Mouse (Mus musculus) embryonic facial prominence, embryonic 13.5 days (tissue): ENCODE data around the gene Slc13a4. TPM values are rescaled to one million over a fixed set of nuclear protein-coding genes. Genes with fewer than 3 reads are reported as not detected.
A peak's percentile ranks its signal among the peaks of the same experiment; 100 is the strongest.

Source experiments
- ATAC-seq: fragments of 200-750 bp; cut with Nextera tagmentation; 2 replicates; pipeline ENCODE4 v1.8.0; 2017; ENCODE audit warnings: low read depth; ENCODE audit not compliant: insufficient number of reproducible peaks, insufficient read depth, low FRiP score, low TSS enrichment
- H3K27ac ChIP-seq: fragments of 300-500 bp; sonication (generic); 2 replicates; pipeline ENCODE4 v1.5.1; 2015; ENCODE audit warnings: moderate library complexity, mild to moderate bottlenecking, inconsistent platforms
- H3K27me3 ChIP-seq: fragments of 300-500 bp; sonication (generic); 2 replicates; pipeline ENCODE4 v1.6.1; 2015; ENCODE audit warnings: mild to moderate bottlenecking, inconsistent platforms
- H3K36me3 ChIP-seq: fragments of 300-500 bp; sonication (generic); 2 replicates; pipeline ENCODE4 v1.6.1; 2015; ENCODE audit warnings: mild to moderate bottlenecking, inconsistent platforms
- H3K4me1 ChIP-seq: fragments of 300-500 bp; sonication (generic); 2 replicates; pipeline ENCODE4 v1.6.1; 2015; ENCODE audit warnings: inconsistent platforms
- H3K4me2 ChIP-seq: fragments of 300-500 bp; sonication (generic); 2 replicates; pipeline ENCODE4 v1.6.1; 2015; ENCODE audit warnings: moderate library complexity, mild to moderate bottlenecking, inconsistent platforms
- H3K4me3 ChIP-seq: fragments of 300-500 bp; sonication (generic); 2 replicates; pipeline ENCODE4 v1.5.1; 2015; ENCODE audit warnings: mild to moderate bottlenecking, inconsistent platforms
- H3K9ac ChIP-seq: fragments of 300-500 bp; sonication (generic); 2 replicates; pipeline ENCODE4 v1.6.1; 2015; ENCODE audit warnings: mild to moderate bottlenecking, inconsistent platforms
- H3K9me3 ChIP-seq: fragments of 300-500 bp; sonication (generic); 2 replicates; pipeline ENCODE4 v1.6.1; 2016; ENCODE audit warnings: inconsistent platforms
- WGBS: fragments of 180-500 bp; shearing (Covaris S2); methylation state at CpG from one replicate; pipeline ENCODE4 v1.1.7; 2015; ENCODE audit warnings: mixed read lengths; 5-methylcytosine and 5-hydroxymethylcytosine counted together
- polyA plus RNA-seq: library from polyadenylated mRNA; unstranded; fragments of >200 nt; fragmentation: Nextera tagmentation; extraction: Ambion mirVana; gene quantifications from 2 replicates; pipeline ENCODE4 v1.2.1, GENCODE M21; 2015

The Slc13a4 gene
- polyA plus RNA-seq, 1 experiment from 2014 or later, result 0.58 TPM

DNA sequence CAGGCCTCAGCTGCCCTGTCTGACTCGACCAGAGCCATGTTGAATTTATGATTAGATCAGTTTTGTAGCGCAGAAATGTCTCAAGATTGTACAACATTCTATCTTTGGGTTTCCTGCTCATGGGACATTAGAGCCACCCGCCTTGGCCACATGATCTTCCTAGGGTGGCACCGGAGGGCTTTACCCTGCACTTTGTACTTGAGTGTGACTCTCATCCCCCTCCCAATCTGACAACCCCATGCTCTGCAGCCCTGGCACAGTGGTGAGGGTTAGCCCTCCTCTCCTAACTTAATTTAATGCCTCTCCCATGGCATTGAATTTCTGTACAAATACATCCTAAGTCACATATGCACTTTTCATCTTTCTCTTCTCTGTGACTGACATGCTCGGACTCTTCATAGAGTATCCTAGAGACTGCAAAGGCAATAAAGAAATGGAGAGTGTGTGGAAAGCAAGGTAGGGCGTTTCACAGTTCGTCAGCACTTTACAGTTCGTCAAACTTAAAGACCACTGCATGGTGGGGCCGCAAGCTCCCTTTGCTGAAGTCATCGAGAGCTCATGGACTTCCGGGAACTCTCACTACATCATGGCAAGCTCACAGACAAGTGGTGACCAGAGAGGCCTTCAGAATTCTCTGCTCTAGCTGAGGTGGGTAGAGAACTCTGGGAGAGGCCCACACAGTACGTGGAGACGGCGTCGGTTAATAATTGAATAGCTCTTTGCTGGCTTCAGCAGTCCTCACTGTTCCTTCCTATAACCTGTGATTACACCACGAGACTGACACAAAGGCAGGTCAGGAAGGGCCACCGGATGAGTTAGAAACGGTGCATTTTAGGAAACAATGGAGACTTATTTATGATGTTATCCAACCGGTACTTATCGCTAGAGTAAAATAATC, 35.8 kb downstream of the Slc13a4 start:
- WGBS, result 85% methylated on average over 20 of the region's 20 CpGs
- H3K27me3 ChIP-seq, result no peaks in the 10 kb centered on the region
- H3K4me3 ChIP-seq, result no peak overlapping the region
- no peaks in the 10 kb centered on the region for H3K36me3 ChIP-seq
- no peak for ATAC-seq
- H3K9me3 ChIP-seq, result no peaks in the 10 kb centered on the region
- no peak overlapping the region for H3K27ac ChIP-seq
- no peaks in the 10 kb centered on the region for H3K4me1 ChIP-seq
- no peak overlapping the region for H3K9ac ChIP-seq
- H3K4me2 ChIP-seq, result no peak overlapping the region

DNA sequence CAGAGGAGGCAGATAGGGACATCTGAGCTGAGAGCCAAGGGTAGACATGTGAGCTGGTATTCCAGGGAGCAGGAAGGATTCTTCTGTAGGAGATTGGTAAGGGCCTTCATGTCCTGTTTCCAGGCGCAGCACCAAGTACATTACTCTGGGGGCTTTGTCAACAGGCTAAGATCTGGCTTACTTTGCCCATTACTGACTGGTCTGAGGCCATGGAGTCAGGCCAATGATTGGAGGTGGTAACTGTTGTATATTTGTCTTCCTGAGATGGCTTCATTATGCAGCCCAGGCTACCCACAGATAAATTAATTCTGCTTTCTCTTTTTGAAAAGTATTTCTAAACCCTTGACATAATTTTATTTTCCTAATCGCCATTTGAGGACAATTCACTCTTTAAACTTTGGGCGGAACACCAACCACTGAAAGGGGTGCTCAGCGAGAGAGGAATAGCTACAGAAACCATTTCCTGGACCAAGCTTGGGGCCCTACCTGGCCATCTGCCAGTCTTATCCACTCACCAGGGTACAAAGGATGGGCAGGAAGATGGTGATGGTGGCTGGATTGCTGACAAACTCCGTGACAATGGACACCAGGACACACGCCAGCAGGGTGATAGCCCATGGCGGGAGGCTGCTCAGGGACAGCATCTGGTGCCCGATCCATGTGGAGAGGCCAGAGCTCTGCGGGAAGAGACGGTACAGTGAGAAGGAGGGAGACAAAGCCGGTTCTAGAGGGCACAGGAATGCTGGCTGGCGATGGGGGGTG, 36.7 kb downstream of the Slc13a4 start:
- Histone ChIP-seq H3K9me3 (no peaks in the 10 kb centered on the region), H3K27ac (no peak overlapping the region), H3K36me3 (0 out of 2 replicates have a peak, but pooled peaks cover 3% of the 10 kb centered on the region), H3K4me1 (no peaks in the 10 kb centered on the region), H3K27me3 (no peaks in the 10 kb centered on the region), H3K4me2 (no peak overlapping the region), H3K9ac (no peak overlapping the region), H3K4me3 (no peak overlapping the region)
- no peak for ATAC-seq
- 92% methylated on average over 12 of the region's 12 CpGs for WGBS

DNA sequence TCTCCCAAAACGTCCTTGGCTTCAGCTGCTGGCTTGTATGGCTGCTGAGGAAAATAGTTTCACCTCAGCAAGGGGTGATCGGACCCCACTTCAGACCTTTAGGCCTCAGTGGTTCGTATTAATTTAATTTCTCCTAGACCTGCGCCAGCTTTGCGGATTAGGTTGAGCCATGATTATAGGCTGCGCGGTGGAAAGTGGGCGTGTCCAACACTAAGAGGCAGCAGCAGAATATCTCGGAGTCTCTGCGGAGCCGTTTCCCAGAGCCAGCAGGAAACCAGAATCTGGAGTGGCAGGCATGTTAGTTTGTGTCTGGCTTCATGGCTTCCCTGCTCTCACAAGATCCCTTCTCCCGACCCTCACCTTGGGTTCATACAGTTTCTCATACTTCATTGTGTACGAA, 38.3 kb downstream of the Slc13a4 start:
- no peak for ATAC-seq
- 0 out of 2 replicates have a peak, but pooled peaks cover 3% of the 10 kb centered on the region for H3K36me3 ChIP-seq
- no peaks in the 10 kb centered on the region for H3K27me3 ChIP-seq
- H3K4me2 ChIP-seq, result no peak overlapping the region
- H3K4me1 ChIP-seq, result no peaks in the 10 kb centered on the region
- no peak overlapping the region for H3K27ac ChIP-seq
- H3K9ac ChIP-seq, result no peak overlapping the region
- H3K9me3 ChIP-seq, result no peaks in the 10 kb centered on the region
- 72% methylated on average over 13 of the region's 13 CpGs for WGBS
- H3K4me3 ChIP-seq, result no peak overlapping the region

DNA sequence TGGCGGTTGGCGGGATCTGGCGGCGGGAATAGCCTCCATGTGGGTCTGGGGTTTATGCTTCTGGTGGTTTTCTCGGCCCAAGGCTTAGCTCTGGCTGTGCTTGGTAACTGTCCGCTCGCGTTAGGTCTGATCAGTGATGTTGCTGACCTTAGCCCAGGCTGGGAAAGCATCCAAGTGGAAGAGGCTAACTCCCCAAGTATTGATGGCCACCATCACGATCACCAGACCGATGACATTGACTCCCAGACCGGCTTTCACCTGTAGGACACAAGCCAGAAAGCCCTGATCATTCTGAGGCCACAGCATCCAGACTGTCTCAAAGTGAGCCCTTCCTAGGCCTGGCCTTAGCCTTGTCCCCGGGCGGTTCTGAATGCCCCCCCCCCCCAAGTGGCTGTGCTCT, 39.2 kb downstream of the Slc13a4 start:
- H3K4me1 ChIP-seq, result no peaks in the 10 kb centered on the region
- H3K27ac ChIP-seq, result no peak overlapping the region
- H3K4me3 ChIP-seq, result no peak overlapping the region
- H3K27me3 ChIP-seq, result no peaks in the 10 kb centered on the region
- no peak overlapping the region for H3K9ac ChIP-seq
- 94% methylated on average over 13 of the region's 13 CpGs for WGBS
- no peak overlapping the region for H3K4me2 ChIP-seq
- H3K9me3 ChIP-seq, result no peaks in the 10 kb centered on the region
- peaks cover 9% of the 10 kb centered on the region for H3K36me3 ChIP-seq
- no peak for ATAC-seq

DNA sequence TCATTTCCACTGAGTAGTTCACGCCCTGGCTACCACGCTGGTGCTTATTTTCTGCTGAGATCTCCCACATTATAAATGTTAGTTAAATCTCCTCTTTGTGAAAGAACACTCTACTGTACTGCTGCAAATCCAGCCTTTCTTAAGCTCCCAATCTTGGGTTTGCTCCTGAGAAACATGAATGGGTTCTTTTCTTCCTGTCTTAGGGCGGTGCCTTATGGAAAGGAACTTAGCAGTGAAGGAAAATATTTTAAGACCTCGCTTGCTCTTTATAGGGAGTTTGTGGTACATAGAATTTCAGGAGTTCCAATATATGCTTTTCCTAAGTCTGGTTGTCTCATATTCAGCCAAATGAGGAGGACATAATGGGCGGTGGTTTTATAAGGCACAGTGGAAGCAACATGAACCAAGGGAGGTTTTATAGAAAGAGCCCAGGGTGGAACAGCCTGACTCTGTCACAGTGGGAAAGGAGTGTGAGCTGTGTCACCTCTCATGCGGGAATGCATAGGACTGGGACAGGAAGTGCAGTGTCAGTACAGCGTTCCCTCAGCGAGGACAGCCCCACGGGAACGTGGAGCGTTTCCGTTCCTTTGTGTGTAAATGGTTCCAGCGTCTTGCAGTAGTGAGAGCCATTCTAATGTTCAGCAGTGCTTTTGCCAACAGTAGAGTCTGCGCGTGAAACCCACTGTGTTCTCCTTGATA, 42.2 kb downstream of the Slc13a4 start:
- Histone ChIP-seq H3K4me3 (no peak overlapping the region), H3K9me3 (no peaks in the 10 kb centered on the region), H3K4me1 (no peaks in the 10 kb centered on the region), H3K27ac (0 out of 2 replicates have a peak overlapping the region, but pooled peaks have one; percentile 35), H3K9ac (no peak overlapping the region), H3K4me2 (no peak overlapping the region), H3K27me3 (no peaks in the 10 kb centered on the region), H3K36me3 (peaks cover 35% of the 10 kb centered on the region)
- whole genome bisulfite sequencing, result 80% methylated on average over 15 of the region's 15 CpGs
- no peak for ATAC-seq

DNA sequence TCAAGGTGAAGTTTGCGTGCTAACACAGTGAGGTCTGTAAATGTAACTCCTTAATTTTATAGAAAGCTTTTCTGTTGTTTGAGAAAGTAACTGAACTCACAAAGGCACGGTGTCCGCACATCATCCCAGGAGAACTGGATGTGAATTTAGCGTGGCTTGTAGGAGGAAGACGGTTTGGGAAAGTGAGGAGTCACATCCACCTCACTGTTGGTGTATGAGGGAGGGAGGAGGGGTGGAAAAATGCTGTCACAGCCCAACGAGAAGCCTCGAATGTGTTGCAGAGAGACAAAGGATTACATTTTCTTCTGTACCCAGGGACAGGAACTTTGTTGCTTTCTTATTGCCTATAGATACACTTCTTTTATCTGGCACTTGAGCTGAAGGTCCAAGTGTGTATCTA, 47.4 kb downstream of the Slc13a4 start:
- Histone ChIP-seq H3K9me3 (no peaks in the 10 kb centered on the region), H3K27me3 (no peaks in the 10 kb centered on the region), H3K4me3 (no peak overlapping the region), H3K36me3 (peaks cover 39% of the 10 kb centered on the region), H3K4me1 (peaks cover 31% of the 10 kb centered on the region), H3K9ac (no peak overlapping the region), H3K4me2 (no peak overlapping the region), H3K27ac (no peak overlapping the region)
- 85% methylated on average over 7 of the region's 7 CpGs for WGBS
- no peak for ATAC-seq

DNA sequence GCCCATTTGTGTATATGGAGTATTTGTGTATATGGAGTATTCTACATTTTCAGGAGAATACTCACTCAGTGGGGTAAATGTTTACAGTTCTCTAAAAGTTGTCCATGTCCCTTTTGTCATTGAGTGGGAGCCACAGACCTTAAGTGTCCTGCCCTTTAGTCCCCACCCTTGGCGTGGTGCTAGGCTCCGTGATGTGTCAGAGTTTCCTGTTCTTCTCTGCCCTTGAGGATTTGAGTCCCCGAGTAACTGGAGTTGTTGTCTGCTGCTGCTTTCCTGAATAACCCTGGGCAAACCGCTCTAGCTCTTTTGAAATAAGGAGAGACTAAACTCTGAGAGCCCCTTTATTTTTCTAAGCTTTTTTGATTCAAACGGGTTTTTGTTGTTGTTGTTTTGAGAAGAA, 48.4 kb downstream of the Slc13a4 start:
- Histone ChIP-seq H3K36me3 (peaks cover 39% of the 10 kb centered on the region), H3K27me3 (no peaks in the 10 kb centered on the region), H3K4me3 (no peak overlapping the region), H3K4me1 (peaks cover 41% of the 10 kb centered on the region), H3K9ac (no peak overlapping the region), H3K9me3 (no peaks in the 10 kb centered on the region), H3K4me2 (no peak overlapping the region), H3K27ac (no peak overlapping the region)
- no peak for ATAC-seq
- WGBS, result 74% methylated on average over 5 of the region's 5 CpGs

DNA sequence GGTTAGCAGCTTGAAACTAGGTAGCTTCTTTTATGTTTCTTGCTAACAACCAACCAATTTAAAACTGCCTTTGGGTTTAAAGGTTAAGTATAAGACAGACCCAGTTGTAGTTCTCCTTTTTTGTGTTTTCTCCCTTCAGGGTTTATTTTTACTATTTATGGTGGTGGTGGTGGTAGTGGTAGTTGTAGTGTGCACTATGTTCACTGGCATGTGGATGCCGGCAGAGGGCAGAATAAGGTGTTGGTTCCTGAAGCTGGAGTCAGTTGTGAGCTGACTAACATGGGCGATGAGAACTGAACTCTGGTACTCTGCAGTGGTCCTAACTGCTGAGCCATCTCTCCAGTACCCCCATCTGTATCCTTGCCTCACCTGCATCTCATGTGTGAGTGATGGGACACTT, 49.0 kb downstream of the Slc13a4 start:
- Histone ChIP-seq H3K36me3 (peaks cover 35% of the 10 kb centered on the region), H3K27me3 (no peaks in the 10 kb centered on the region), H3K9ac (no peak overlapping the region), H3K9me3 (no peaks in the 10 kb centered on the region), H3K27ac (no peak overlapping the region), H3K4me2 (no peak overlapping the region), H3K4me1 (peaks cover 47% of the 10 kb centered on the region), H3K4me3 (no peak overlapping the region)
- no peak for ATAC-seq
- 92% methylated on average over 2 of the region's 2 CpGs for whole genome bisulfite sequencing

DNA sequence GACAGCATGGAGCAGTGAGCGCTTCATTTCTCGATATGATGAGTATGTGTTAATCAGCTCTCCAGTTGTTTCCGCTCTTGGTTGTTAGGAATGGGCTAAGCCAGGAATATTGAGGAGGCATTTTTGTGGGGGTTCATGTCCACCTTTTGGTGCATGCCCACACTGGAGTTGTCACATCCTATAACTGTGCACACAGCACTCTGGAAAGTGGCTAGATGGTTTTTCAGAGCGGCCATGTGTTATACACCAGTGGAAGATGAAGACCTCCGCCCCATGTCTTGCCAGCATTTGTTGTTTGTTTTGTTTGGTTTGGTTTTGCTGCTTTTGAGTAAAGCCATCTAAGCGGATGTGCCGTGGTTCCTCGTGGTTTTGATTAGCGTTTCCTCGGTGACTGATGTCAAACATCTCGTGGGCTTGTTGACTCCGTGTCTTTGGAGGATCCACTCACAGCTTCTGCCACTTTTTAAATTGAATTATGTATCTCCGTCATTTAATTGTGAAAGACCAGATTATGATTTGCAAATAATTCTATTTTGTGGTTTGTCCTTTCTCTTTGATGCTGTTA, 50.2 kb downstream of the Slc13a4 start:
- no peak for ATAC-seq
- Histone ChIP-seq H3K4me1 (peaks cover 54% of the 10 kb centered on the region), H3K9me3 (no peaks in the 10 kb centered on the region), H3K9ac (no peak overlapping the region), H3K4me3 (no peak overlapping the region), H3K27ac (no peak overlapping the region), H3K27me3 (no peaks in the 10 kb centered on the region), H3K36me3 (peaks cover 23% of the 10 kb centered on the region), H3K4me2 (peak overlapping the region; percentile 15; the same call in 1 of the 2 replicates)
- WGBS, result 55% methylated on average over 13 of the region's 13 CpGs

DNA sequence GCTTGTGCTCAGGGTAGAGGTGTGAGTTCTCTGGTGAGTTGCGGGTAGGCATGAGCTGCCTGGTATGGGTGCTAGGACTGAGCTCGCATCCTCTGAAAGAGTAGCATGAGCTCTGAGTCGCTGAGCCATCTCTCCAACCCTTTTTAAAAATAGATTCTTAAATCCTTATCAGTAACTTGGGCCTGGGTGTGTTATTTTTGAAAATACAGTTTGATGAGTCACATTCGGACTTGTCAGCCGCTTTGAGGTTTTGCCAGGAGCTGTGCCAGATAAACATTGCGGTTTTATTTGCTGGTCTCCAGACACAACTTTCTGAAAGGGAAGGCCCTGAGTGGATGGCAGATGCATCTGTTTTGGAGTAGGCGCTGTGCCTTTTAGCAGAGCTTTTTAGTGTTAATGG, 51.2 kb downstream of the Slc13a4 start:
- H3K4me2 ChIP-seq, result no peak overlapping the region
- no peaks in the 10 kb centered on the region for H3K9me3 ChIP-seq
- ATAC-seq, result no peak
- 75% methylated on average over 7 of the region's 7 CpGs for WGBS
- no peak overlapping the region for H3K9ac ChIP-seq
- peaks cover 59% of the 10 kb centered on the region for H3K4me1 ChIP-seq
- peaks cover 16% of the 10 kb centered on the region for H3K36me3 ChIP-seq
- H3K27ac ChIP-seq, result no peak overlapping the region
- H3K4me3 ChIP-seq, result no peak overlapping the region
- no peaks in the 10 kb centered on the region for H3K27me3 ChIP-seq

DNA sequence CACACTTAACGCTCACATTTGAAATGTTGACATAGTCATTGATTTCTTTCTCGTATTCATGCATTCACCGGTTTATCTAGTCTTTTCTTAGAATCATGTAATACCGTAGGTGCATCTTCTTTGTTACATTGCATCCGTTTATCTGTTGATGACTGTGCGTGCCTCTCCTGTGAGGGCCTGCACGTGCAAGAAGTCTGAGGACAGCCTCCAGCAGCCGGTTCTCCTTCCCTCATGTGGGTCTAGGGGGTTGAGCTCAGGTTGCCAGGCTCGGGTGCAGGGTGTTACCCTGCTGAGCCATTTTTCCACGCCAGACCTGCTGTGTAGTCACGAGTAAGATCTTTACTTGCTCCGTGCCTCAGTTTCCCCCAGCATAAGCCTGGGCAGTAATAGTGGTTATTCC, 52.9 kb downstream of the Slc13a4 start:
- peaks cover 56% of the 10 kb centered on the region for H3K4me1 ChIP-seq
- no peak for ATAC-seq
- H3K9me3 ChIP-seq, result no peaks in the 10 kb centered on the region
- peak overlapping the region; percentile 17; the same call in 1 of the 2 replicates for H3K27ac ChIP-seq
- peaks cover 2% of the 10 kb centered on the region; the same call in 1 of the 2 replicates for H3K36me3 ChIP-seq
- peak overlapping the region; percentile 79 for H3K4me3 ChIP-seq
- H3K9ac ChIP-seq, result no peak overlapping the region
- 56% methylated on average over 12 of the region's 12 CpGs for WGBS
- peak overlapping the region; percentile 65 for H3K4me2 ChIP-seq
- H3K27me3 ChIP-seq, result no peaks in the 10 kb centered on the region
